Mouse (Mus musculus): ENCODE results near the gene Rasl10b. TPM values are rescaled to one million over a fixed set of nuclear protein-coding genes. Genes with fewer than 3 reads are reported as not detected.

The Rasl10b gene
- total RNA-seq, 2 experiments from 2014 or later: 0.31 to 0.45 TPM

DNA sequence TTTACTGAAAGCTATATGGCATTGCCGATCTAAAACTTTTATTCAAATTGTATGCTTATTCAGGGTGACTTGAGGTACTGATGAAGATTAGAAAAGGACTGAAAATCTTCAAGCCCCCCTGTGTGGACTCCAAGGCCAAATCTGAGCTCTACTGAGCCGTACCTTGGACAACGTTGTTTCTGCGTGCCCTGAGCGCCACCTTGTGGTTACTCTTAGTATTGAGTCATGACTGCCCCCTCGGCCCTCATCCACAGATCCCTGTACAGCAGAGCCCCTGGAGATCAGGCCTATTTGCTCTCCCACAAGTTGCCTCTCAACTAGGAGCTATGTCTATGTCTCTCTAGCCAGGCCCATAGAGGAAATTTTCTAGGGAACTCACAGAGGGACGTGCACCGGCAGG, 15.7 kb downstream of the Rasl10b start:
- DNase-seq: peak; percentile 57

DNA sequence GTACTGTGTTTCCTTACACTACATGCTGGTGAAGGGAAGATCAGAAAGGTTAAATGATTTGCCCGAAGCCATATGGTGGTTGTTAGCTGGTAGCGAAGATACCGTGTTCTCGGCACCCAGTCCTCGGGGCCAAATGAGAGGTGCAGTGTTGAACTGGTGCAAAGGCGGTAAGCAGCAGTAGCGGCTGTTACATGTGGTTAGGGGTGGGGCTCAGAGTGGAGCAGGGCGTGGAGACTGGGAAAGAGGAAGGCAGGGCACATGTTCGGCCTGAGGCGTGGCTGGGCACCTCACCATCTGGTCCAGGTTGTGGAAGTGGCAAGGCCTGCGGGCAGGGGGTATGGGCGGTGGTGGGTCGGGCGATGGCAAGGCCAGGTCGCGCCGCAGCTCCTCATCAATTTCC, 18.0 kb downstream of the Rasl10b start:
- intact Hi-C loops (cut with DNase I; ENCODE audit: low total_unique reads): loop anchor here (10.0 kb wide), 1 partner anchor 102 kb away; no protein-coding TSS in a partner anchor
- no peak for DNase-seq

More for the DNA sequence above, 15.7 kb downstream of the Rasl10b start:
- intact Hi-C loops (cut with DNase I; ENCODE audit: low total_unique reads): loop anchor here (5.0 to 10.0 kb wide), 2 partner anchors 67 to 100 kb away; no protein-coding TSS in a partner anchor

DNA sequence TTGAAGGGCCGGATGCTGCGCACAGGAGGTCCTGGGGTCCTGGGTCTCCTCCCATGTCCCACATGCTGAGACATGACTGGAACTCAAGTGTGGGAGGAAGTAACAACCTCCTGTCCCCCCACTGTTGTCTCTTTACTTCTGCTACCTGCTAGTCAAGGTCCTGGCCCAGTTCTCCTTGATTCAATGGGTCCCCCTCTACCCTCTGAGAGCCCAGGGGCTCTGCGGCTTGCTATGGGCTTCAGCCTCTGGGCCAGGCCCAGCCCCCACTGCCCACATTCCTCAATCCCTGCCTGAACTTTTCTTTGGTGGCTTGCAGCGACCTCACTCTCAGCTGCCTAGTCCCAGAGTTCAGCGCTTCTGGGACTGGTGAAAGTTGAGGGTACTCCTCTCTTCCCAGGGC, 20.4 kb downstream of the Rasl10b start, which contains the start of gene Gas2l2:
TSS of gene Gas2l2 (minus strand) at position 101 of the 400 bp plus-strand sequence.
- intact Hi-C loops (cut with DNase I; ENCODE audit: low total_unique reads): loop anchor here (10.0 kb wide), 1 partner anchor 105 kb away; no protein-coding TSS in a partner anchor
- no peak for DNase-seq

DNA sequence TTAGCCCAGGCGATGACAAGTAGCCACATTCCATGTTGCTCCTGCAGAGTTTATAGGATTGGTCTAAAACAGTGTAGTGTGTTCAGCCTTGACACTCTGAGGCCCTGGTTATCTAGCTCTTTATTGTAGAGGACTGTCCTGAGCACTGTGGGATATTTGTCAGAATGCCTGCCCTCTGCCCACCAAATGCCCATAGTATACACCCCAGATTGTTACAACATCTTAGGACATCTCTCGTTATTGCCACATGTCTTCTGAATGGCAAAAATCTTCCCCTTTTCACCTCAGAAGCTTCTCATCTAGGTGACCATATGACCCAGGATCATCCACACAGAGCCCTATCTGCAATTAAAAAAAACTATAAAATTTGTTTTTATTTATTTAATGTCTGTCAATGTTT, 23.6 kb downstream of the Rasl10b start:
- DNase-seq: no peak
- intact Hi-C loops (cut with DNase I; ENCODE audit: low total_unique reads): no loop called here

DNA sequence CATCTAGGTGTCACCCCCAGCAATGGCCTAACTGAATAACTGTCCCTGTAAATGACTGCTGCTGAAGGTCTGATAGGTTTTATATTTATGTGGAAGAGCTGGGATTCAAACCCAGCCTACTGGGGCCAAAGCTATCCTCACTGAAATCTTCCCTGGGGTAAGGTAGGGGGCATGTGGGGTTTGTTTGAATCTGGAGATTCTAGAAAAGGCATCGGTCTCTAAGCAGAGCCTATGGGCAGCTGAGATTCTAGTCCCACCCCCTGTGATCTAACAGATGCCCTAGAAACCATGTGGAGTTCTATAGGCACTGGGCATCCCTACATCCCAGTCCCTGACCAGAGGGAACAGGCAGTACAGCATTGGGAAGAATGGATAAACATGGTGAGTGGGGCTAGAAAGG, 28.4 kb downstream of the Rasl10b start, which contains the start of gene 1700020L24Rik:
TSS of gene 1700020L24Rik (plus strand) at position 301 of the 400 bp plus-strand sequence.
- intact Hi-C loops (cut with DNase I; ENCODE audit: low total_unique reads): no loop called here
- DNase-seq: no peak

DNA sequence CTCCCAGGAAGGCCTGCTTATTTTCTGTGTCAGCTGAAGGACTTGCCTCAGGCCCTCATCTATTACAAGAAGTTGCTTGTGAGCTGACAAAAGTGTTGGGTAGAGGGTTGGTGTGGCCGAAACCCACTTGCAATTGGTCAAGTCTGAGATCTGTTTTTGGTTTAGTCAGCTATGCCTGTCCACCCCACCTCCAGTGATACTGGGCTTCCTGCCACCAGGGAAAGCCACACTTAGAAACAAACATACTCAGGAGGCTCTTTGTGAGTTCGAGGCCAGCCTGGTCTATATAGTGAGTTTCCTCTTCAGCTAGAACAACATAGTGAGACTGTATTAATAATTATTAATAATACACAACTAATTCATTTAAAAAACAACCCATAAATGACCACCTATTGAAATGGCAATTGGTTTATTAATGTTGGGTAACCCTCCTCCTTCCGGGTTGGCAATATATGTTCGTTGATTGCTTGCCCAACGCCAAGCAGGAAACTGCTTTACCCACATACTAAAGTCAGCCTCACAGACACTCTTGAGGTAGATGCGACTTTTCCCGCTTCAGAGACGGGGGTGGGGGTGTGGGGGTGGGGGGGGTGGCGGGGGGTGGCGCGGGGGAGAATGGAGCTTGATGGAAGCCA, 30.6 kb downstream of the Rasl10b start:
- no peak for DNase-seq
- intact Hi-C loops (cut with DNase I; ENCODE audit: low total_unique reads): no loop called here

DNA sequence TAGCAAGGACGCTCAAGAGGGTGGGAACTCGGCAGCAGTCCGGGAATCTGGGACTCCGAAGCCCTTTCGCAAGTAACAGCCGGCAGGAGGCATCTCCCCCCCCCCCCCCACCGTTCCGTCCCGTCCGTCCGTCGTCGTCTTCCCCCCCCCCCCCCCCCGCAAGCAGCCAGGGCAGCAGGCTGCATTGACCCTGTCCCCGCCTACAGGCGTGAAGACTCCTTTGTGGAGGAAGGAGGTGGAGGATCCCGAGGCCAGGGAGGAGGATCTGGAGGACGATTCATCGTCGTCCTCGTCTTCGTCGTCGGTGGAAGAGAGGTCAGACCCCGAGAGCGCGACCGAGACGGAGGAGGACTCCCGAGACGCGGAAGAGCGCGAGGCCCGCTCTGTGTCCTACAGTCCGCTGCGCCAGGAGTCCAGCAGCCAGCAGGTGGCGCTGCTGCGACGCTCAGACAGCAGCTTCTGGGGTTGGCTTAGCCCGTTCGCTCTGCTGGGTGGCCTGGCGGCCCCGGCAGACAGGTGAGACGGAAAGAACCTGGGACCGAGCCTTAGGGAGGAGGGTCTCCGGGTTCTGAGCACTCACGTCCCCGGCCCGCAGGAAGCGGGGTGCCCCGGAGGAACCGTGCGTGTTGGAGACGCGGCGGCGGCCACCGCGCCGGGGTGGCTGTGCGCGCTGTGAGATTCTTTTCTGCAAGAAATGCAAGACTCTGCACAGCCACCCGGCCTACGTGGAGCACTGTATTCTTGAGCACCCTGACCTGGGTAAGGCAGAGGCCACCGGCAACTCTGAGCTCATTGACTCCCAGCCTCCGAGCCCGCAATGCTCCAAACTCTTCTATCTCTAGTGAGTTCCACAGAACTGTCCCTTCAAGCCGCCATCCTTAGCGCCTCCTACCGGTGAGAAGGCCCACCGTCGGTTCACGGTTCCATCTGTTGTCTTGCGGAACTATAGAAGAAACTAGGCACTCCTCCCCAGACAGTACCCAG, 31.4 kb downstream of the Rasl10b start:
- intact Hi-C loops (cut with DNase I; ENCODE audit: low total_unique reads): no loop called here
- peak; percentile 82 for DNase-seq

DNA sequence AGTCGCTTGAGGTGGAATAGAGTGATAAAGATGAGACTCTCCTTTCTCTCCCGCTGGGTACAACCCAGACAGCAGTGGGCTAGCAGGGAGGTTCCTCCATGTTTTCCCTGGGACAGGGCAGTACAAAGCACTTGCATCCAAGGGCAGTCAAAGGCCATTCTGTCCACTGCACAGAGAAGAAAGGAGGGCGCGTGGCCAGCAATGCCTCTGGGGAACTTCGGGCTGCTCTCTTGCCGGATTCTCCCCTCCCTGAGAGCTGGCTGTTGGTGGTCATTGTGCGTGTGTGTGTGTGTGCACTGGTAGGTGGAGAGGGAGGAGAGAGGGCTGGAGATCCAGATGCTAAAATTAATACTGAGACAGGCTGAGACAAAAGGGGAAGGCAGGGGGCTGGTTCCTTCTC, 32.3 kb downstream of the Rasl10b start:
- intact Hi-C loops (cut with DNase I; ENCODE audit: low total_unique reads): no loop called here
- DNase-seq: peak; percentile 49

DNA sequence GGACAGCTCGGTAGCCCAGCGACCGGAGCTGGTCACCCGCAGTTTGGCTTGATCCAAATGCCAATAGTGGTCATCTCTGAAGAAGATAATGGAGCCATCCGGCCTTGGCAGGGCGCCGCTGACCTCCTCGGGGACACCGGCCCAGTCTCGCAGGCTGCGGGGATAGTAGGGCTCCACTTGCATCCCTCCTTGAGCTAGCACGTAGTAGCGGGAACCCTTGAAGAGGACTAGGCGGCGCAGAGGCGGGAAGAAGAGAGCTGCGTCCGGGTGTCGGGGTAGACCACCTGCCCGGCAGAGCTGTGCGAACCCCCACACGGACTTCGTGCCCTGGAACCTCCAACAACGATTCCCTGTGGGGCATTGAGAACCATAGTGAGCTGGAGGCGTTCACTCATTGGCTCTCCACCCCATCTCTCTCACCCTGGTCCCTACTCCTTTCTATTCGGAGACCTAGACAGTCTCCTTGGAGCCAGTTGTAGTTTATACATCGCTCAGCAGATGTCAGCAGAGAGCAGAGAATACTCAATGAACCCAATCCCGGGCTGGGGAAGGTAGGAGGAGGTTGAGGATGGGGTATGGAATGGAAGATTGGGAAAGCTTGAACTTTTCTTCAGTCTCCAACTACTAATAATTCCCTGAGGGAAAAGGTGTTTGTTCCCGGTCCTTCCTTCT, 33.8 kb downstream of the Rasl10b start:
- intact Hi-C loops (cut with DNase I; ENCODE audit: low total_unique reads): loop anchor here (2.0 kb wide), 1 partner anchor 26 kb away; no protein-coding TSS in a partner anchor
- peak; percentile 64 for DNase-seq

DNA sequence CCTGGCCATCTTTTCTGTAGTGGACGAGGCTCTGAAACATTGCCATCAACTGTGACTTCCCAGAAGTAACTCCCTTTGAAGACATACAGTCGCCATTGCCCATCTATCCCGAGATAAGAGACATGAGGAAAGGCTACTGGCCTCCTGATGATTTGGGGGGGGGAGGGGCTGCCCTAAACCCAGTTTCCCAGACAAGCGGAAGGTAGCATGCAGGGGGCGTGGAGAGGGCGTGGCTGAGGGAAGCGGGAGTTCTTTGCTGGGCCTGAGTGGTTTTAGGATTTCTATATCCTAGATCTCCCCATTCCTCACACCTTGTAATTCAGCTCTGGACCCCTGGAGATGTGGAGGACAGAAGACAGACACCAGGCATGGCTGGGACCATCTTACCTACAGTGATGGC, 34.9 kb downstream of the Rasl10b start:
- DNase-seq: no peak
- intact Hi-C loops (cut with DNase I; ENCODE audit: low total_unique reads): loop anchor here (2.0 kb wide), 1 partner anchor 25 kb away; no protein-coding TSS in a partner anchor

DNA sequence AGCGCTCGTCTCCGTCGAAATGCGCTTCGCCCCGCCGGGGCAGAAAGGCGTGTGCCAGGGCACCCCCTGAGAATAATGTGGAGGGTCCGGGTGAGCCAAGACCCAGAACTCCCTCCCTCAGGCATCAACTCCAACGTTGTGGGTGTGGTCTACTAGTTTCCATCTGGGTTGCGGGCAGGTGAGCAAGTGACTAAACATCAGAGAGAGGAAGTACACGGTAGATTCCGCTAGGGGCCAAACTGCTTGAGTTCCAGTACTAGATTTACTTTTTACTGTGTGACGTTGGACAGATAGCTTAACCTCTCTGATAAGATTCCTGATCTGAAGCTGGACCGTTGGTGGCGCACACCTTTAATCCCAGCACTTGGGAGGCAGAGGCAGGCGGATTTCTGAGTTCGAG, 36.1 kb downstream of the Rasl10b start:
- intact Hi-C loops (cut with DNase I; ENCODE audit: low total_unique reads): no loop called here
- no peak for DNase-seq

DNA sequence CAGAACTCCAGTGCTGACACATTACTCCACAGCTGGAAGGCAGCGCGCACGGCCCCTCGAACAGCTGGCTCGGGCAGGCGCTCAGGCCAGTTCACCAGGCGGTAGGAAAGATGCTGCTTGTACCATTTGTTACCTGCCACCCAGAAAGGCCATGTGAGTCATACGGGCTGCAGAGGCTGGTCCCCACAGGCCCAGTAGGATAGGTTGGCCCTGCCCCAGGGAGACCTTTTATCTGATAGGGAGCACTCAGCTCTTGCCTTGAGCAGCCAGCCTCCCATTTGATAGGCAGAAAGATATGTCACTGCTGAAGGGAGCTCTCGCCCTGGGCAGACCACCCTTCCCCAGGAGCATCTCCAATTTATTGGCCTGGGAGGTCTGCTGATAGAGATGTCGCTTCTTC, 38.7 kb downstream of the Rasl10b start:
- intact Hi-C loops (cut with DNase I; ENCODE audit: low total_unique reads): no loop called here

DNA sequence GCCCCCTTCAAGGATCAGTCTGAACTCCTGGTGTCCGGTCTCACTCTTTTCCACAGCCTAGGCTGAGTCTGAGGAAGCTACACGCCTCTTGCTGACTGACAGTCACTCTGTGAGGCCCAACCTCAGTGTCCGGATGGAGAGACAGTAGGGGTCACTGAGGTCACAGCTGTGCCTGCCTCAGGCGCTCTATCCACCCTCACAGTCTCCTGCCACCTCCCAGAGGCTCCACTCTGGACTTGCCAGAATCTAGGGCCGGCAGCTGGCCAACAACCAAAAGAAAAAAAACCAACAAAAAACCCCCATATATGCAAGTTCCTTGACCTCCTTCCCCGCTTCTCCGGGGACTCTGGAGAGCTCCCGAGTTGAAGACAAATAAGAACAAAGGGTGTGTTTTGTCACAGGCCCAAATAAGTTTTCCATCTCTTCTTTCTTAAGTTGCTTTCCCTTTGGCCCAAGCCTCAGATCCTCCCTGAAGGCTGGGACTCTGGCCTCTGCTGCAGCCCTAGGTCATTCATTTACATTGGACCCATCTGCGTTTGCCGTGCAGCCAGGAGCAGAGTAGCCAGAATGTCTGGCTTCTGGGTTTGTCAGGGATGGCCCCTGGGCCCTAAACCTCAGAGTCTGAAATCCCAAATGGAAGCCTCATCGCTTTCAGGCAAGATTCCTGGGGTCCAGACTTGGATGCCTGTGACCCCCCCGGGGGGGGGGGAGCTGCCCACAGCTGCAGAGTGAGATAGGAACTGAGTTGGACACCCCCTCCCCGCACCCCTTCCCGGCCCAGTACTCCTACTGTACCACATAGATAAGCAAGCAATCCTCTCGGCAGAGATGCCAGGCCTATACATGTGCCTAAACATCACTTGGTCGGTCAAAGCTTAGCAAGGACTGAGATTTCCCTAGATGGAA, 39.3 kb downstream of the Rasl10b start:
- DNase-seq: peak; percentile 44
- intact Hi-C loops (cut with DNase I; ENCODE audit: low total_unique reads): no loop called here

More for the DNA sequence above, 38.7 kb downstream of the Rasl10b start:
- DNase-seq: peak; percentile 14

DNA sequence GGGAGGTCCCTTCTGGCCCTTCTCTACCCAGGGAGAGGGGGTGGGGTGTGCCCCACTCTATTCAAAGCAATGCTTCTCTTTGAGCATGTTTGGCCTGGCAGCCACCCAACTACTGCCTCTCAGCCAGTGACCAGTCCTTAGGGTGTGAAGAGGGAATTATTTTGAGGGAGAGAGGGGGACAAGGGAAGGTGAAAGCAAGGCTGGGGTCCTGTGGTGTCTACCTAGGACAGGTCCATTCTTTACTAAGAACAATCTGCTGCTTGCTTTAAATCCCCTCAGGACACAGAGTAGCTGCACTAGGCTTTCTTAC, 39.9 kb downstream of the Rasl10b start:
- intact Hi-C loops (cut with DNase I; ENCODE audit: low total_unique reads): no loop called here
- DNase-seq: peak; percentile 25

DNA sequence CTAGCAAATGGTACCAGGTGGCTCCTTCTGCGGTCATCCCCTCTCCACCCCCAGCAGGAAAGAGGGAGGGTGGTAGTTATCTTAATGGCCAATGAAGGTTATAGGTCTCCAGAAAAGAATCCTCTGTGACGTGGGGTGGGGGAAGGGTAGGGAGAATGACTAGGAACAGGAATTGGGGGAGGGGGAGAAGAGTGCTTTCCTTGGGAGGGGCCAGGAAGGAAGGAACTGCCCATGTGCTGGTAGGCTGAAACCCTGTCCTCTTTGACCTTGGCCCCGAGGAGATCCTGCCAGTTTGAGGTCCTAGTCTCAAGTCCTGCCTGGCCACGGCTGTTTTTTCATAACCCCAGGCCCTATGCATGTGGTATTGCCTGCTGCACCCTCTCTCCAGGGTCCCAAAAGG, 40.4 kb downstream of the Rasl10b start:
- DNase-seq: no peak
- intact Hi-C loops (cut with DNase I; ENCODE audit: low total_unique reads): no loop called here

DNA sequence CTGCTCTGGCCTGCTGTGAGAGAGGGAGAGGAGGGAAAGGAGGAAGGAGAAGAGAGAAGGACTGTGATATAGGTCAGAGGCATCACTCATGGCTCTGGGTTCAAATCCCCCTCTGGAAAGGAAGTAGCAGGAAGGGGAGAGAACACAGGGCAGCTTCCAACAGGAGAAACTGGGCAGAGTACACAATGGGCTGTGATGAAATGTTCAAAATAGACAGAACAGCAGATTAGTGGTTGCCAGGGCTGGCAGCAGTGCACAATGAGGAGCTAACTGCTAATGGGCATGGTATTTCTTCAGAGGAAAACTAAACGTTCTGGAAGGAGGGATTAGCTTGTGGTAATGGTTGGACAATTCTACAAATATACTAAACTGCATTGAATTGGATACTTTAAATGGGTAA, 41.6 kb downstream of the Rasl10b start:
- no peak for DNase-seq
- intact Hi-C loops (cut with DNase I; ENCODE audit: low total_unique reads): no loop called here

DNA sequence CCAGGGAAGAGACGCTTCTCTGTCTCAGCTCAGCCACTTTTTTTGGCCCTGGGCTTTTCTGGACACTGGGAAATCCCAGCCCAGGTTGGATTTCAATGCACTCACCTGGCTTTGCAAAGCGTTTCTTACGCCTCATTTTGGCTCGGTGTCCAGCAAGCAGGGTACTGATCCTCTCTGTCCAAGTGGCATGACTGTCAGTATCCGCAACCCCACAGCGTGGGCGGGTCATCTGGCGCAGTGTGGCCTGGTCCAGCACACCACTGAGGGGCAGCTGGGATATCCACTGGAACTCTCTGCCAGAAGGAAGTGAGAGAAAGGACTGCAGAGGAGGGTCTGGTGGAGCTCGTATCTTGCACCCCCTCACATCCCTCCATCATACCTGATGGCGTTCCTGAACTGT, 42.3 kb downstream of the Rasl10b start:
- DNase-seq: no peak
- intact Hi-C loops (cut with DNase I; ENCODE audit: low total_unique reads): no loop called here

DNA sequence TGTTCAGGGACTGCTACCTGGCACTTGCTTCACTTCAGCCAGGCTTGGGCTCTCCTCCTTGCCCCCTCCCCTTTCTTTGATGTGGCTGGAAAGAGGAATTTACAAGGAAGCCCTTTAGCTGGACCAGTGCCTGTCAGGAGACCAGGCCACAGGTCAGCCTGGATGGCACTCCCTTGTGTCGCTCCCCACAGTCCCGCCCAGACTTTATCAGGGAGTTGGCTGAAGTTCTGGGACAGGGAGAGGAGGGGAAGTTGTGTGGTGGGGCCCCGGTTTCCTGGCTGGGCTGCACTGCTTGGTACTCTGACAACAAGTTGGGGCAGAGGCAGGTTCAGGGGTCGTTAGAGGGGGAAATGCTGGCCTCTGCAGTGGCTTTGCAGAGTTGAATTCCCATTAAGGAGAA, 45.6 kb downstream of the Rasl10b start:
- DNase-seq: no peak
- intact Hi-C loops (cut with DNase I; ENCODE audit: low total_unique reads): no loop called here

DNA sequence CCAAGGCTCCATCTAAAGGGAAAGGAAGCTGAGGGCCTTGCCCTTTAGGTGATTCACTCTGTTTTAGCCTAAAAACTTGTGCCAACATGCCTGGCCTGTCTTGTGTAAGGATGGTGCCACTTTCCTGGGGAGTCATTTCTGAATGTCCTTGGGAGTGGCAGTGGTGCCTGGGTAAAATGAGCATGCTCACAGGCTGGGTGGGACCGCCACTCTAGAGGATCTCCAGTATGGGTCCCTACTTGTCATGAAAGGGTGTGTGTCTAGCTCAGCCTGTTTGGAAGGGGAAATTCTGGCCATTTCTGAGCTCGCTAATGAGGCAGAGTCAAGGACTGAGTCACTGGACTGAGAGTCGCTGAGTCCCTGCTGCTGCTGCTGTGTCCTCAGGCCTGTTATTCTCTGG, 46.7 kb downstream of the Rasl10b start:
- intact Hi-C loops (cut with DNase I; ENCODE audit: low total_unique reads): no loop called here
- no peak for DNase-seq

All from gastrocnemius, postnatal 14 days (tissue).